Mouse (Mus musculus): Measurements from ENCODE around the gene Lsr.
"Not testable (repeated sequence)": the region's sequence is repeated elsewhere in the genome, so short reads cannot be mapped to it uniquely, and the experiment has no call there.

The Lsr gene

DNA sequence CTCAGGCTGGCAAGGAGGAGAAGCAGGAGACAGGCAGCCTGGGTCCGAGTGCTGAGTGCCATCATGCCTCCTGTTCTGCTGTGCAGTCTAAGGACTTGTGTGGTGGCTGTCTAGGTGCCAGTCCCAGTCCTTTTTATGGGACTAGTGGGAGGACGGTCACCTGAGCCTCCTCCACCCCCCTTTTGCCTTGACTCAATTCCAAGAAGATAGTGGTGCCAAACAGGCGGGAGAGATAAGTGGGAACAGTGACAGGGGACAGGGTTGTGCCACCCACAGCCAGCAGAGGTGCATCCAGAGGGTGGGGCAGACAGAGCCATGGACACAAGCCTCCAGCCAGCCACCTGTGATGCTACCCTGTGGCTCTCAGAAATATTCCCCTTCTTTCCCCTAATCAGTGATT is 49.2 kb downstream of the Lsr start:
- DNase-seq: no peak

DNA sequence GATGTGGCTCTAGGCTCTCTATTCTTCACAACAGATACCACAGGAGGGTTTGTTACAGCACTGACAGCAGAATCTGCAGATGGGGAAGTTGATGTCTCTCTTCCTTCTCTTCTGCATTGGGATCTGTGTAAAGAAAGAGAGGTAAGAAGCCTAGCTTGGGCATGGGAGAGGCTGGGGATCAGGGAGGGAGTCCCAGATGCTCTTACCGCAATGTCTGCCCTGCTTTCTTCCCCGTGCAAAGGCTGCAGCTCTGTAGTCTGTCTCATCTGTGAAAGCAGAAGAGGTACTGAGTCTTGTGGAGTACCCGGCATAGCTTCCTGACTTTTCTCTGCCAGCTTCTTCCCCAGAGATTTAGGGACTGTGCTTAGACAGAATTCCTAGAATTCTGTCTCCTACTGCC is 50.8 kb downstream of the Lsr start:
- not testable (repeated sequence) for DNase-seq

DNA sequence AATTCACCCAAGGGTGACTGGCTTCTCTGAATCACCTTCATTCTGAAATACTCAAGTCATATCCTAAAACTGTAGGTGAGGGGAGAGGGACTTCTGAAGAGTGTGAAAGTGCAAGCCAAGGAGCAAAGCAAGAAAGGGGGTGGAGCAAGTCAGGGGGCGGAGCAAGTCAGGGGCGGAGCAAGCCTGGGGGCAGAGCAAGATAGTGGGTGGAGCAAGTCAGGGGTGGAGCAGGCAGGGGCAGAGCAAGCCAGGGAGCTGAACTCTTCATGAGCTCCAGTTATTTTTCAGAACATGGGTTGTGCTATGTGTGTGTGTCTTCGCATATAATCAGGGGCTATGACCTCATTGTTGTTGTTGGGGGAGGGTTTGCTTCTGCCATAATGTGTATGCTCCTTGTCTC is 53.0 kb downstream of the Lsr start:
- DNase-seq: no peak

DNA sequence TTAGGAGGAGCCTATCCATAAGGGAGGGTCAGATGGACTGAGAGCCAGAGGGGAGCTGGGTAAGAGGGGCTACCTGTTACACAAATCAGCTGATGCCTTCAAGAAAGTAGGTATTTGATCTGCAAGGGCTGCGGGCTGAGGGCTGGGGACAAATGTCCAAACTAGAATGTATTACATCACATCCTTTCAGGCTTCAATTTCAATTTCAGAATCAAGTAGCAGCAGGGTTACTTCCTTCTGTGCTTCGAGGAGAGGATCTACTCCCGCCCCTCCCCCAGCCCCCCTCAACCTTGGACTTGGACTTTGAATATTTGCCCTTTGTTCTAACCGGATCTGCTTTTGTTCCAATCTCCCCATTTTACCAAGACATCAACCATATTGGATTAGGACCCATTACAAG is 56.0 kb downstream of the Lsr start:
- no peak for DNase-seq

DNA sequence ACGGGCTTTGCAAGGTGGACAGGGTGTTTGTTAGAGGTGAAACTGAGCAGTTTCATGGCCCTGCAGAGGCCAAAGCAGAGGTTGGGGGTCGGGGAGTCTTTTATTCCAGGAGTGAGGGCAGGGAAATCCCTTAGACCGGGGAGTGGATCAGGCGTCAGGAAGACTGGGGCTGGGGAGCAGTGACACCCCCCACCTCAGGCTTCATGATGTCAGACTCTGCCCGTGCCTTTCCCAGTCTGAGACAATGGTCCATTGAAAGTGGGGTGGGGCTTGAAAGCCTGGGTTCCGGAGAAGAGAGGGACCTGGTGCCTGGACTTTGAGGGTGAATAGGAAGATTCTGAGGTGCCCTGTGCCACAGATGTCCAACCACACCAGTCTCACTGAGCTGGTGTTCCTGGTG is 56.6 kb downstream of the Lsr start:
- no peak for DNase-seq

DNA sequence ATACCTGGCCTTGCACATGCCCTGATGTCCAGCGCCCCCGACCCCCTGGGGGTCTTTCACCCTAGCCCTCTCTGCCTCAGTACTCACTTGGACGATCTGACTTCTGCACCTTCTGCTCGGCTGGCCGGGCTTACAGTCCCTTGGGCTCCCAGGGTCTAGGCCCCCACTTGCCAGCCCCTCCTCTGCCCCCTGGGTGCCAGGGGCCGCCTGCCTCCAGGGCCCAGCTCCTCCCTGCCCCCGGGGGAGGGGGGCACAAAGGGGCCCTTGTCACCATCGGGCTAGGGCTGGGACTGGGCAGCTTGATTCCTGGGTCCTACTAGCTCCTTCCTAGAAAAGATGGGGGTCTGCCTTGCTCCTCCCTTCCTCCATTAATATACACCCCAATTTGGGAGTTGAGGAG is 58.5 kb downstream of the Lsr start, which contains the start of gene Mag:
Mag (minus strand) TSS at position 142 of the 400 bp plus-strand sequence.
- no peak for DNase-seq

DNA sequence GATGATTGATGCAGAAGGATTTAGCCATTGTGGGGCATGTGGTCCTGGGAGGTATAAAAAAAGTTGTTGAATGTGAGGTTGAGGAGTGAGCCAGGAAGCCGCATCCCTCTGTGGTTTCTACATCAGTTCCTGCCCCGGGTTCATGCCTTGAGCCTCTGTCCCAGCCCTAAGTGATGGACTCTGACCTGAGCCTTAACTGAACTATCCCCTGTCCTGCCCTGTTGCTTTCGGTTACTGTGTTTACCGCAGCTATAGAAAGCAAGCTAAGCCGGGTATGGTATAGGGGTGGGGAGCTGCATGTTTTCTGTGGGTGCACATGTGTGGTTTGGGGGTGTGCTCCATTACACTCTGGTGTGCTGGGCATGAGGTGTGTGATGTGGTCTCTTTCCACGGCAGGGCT is 63.5 kb downstream of the Lsr start:
- no peak for DNase-seq

DNA sequence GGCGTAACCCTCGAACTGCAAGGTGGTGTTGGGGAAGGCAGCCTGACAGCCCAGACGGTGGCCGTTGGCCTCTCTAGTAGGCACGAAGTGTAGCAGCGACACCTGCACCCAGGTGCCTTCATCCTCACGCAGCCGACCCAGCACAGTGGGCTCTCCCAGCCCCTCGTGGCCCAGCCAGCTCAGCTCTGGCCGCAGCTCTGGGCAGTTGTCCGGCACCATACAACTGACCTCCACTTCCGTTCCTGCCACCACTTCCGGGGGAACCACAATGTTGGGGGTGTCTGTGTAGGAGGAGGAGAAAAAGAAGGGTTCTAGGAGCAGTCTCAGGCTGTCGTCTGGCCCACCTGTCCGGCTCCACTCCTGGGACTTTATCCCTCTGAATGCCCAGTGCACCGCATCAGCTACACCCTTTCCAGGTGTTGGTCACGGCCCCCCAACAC is 64.3 kb downstream of the Lsr start:
- DNase-seq: no peak

DNA sequence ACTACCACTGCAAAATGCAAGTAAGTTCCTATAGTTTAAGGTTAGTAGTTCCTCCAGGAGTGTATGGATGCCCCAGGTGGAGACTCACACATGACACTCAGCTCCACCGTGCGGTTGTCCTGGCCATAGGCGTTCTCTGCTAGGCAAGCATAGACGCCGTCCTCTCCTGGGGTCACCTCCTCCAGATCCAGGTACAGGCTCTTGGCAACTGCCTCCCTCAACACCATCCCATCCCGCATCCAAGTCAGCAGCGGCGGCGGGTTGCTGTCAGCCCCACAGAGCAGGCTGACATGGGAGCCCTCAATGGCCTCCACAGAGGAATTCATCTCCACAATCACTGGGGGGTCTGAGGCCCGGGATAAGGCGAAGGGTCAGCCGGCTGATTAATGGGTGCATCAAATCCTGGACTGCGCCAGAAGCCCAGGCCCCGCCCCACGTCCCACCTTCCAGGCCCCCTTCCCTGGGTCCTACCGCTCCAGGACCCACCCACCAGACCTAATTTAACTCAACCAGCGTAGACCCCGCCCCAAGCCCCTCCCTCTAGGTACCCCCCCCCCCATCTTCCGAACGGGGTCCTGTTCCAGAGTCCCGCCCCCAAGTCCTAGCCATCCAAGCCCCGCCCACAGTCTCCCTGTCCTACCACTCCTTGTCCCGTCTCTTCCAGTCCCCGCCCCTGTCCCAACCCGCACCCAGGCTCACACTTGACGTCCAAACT is 64.8 kb downstream of the Lsr start:
- peak; percentile 62 for DNase-seq

Measured in kidney, postnatal 10 days (tissue).